Mouse (Mus musculus): Measurements from ENCODE around the gene Asb1.

DNA sequence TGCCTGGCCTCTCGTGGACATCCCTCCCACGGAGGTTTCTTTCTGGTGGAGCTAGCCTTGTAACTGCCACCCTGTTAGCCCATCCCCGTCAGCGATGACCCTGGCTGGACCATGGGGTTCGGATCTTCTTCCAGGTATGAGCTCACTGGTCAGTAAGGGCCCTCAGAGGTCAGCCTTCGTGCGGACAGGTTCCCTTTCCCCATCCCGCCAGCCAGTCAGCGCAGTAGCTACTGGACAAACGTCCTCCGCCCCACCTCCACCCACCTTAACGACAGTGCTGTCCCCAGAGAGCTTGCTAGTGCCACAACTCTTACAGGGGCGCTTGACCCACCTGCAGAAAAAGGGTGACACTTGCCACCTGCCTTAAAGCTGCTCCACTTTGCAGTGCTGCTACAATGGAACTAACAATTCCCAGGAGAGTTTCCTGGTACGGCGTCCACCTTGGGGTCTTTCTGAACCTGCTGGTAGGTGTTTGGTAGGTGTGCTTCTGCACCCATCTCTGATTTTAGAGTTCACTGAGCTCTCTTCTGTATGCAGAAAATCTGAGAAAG, 773 bp downstream of the Asb1 start:
- TF ChIP-seq POLR2A (IDR thresholded peaks at IDR 0.05; ENCODE audit: borderline replicate concordance, extremely low read depth, insufficient read depth, insufficient read length, poor library complexity, severe bottlenecking): no peak
- no peak for TF ChIP-seq CTCF (IDR thresholded peaks at IDR 0.05; ENCODE audit: borderline replicate concordance, extremely low read depth, insufficient read depth, insufficient read length)
